ENCODE assay signal across 9 mouse cellular contexts in genomic region chr7:45798931-45799330, GRCm38 (mm10). TPM values are rescaled to one million over a fixed set of nuclear protein-coding genes. Genes with fewer than 3 reads are reported as not detected.
DNase-seq lines count a peak whose midpoint lies in the region; ATAC-seq and TF ChIP-seq lines count a peak whose summit lies in the region.
"Had no signal": no experiment of that assay in that cellular context is flagged by ENCODE, and none has a peak within 500 bp of the region (broad histone marks: within the 10 kb centered on the region; RNA-seq: fewer than 3 reads in every experiment).

No protein-coding gene starts in this region.

- no peaks in the 10 kb centered on the region for H3K9me3 ChIP-seq in heart, embryonic 14.5 days (ENCODE audit: control insufficient read depth, low read length)
- H3K9me3 ChIP-seq in neural tube, embryonic 12.5 days, result no peaks in the 10 kb centered on the region
- H3K9me3 ChIP-seq in limb, embryonic 14.5 days (ENCODE audit: control insufficient read depth, low read length), result no peaks in the 10 kb centered on the region; the same call in 1 of the 2 replicates

- H3K27ac ChIP-seq in heart, embryonic 14.5 days (replicated peaks in 1 of 2; ENCODE audit: control insufficient read depth in 1 of 2, insufficient read depth in 1 of 2, low read depth in 2 of 2, low read length in 2 of 2), result no peak overlapping the region
- H3K27ac ChIP-seq in neural tube, embryonic 12.5 days, result no peak overlapping the region
- no peak overlapping the region for H3K27ac ChIP-seq in limb, embryonic 14.5 days (replicated peaks; ENCODE audit: low read depth, low read length)
- H3K27ac ChIP-seq in thymus, adult 2 months (ENCODE audit: control insufficient read depth, insufficient read depth, low read length), result no peak overlapping the region
- H3K27ac ChIP-seq: macrophage had no signal

- H3K9ac ChIP-seq in heart, embryonic 14.5 days (ENCODE audit: low read length), result 0 out of 2 replicates have a peak overlapping the region, but pooled peaks have one; percentile 63
- 0 out of 2 replicates have a peak overlapping the region, but pooled peaks have one; percentile 59 for H3K9ac ChIP-seq in neural tube, embryonic 12.5 days
- no peak overlapping the region for H3K9ac ChIP-seq in limb, embryonic 14.5 days (ENCODE audit: low read depth, low read length, severe bottlenecking)

- intact Hi-C loops in heart, postnatal 36 days (cut with DNase I), result no loop called here

- 45% methylated on average over 7 of the region's 7 CpGs for WGBS in heart, embryonic 14.5 days
- WGBS in neural tube, embryonic 12.5 days, result 53% methylated on average over 7 of the region's 7 CpGs
- WGBS in limb, embryonic 14.5 days, result 52% methylated on average over 7 of the region's 7 CpGs
- 49% methylated on average over 7 of the region's 7 CpGs for WGBS in thymus, adult 2 months

- H3K36me3 ChIP-seq in heart, embryonic 14.5 days (ENCODE audit: control insufficient read depth, insufficient read depth, low read length), result no peaks in the 10 kb centered on the region
- H3K36me3 ChIP-seq in neural tube, embryonic 12.5 days, result peaks cover 68% of the 10 kb centered on the region
- H3K36me3 ChIP-seq in limb, embryonic 14.5 days (ENCODE audit: control insufficient read depth, insufficient read depth, low read length), result peaks cover 39% of the 10 kb centered on the region
- no peaks in the 10 kb centered on the region for H3K36me3 ChIP-seq in thymus, adult 2 months (ENCODE audit: control insufficient read depth, insufficient read depth, low read length)

- ATAC-seq in heart, embryonic 14.5 days (ENCODE audit: insufficient number of reproducible peaks, insufficient read depth, low FRiP score, low read depth), result no peak
- no peak for ATAC-seq in neural tube, embryonic 12.5 days (ENCODE audit: low FRiP score, low read depth)
- no peak for ATAC-seq in limb, embryonic 14.5 days (ENCODE audit: low FRiP score, low read depth)

- no peak for TF ChIP-seq POLR2A in limb, embryonic 14.5 days (IDR thresholded peaks at IDR 0.05; ENCODE audit: borderline replicate concordance, extremely low read depth, insufficient read depth, insufficient read length)
- no peak for TF ChIP-seq POLR2A in thymus, adult 2 months (IDR thresholded peaks at IDR 0.05; ENCODE audit: control insufficient read depth, extremely low read depth, insufficient read depth, low read length, poor library complexity)

- H3K4me1 ChIP-seq in heart, embryonic 14.5 days (ENCODE audit: control insufficient read depth in 2 of 2, insufficient read depth in 2 of 2, low read length in 2 of 2), result peaks cover 4 to 18% of the 10 kb centered on the region in 2 experiments; a peak in 3 of 4 replicates
- H3K4me1 ChIP-seq in neural tube, embryonic 12.5 days, result peaks cover 21% of the 10 kb centered on the region
- H3K4me1 ChIP-seq in limb, embryonic 14.5 days (ENCODE audit: control insufficient read depth, insufficient read depth, low read length), result peaks cover 22% of the 10 kb centered on the region
- peaks cover 15% of the 10 kb centered on the region for H3K4me1 ChIP-seq in thymus, adult 2 months (replicated peaks; ENCODE audit: control insufficient read depth, insufficient read depth, low read length)

- peak overlapping the region; percentile 83 for H3K4me2 ChIP-seq in heart, embryonic 14.5 days (ENCODE audit: low read length)
- peak overlapping the region; percentile 70 for H3K4me2 ChIP-seq in neural tube, embryonic 12.5 days (replicated peaks)
- peak overlapping the region; percentile 82; the same call in 1 of the 2 replicates for H3K4me2 ChIP-seq in limb, embryonic 14.5 days (replicated peaks; ENCODE audit: low read depth, low read length, severe bottlenecking)

- H3K27me3 ChIP-seq in heart, embryonic 14.5 days (ENCODE audit: control insufficient read depth, insufficient read depth, low read length), result peaks cover 64% of the 10 kb centered on the region
- H3K27me3 ChIP-seq in neural tube, embryonic 12.5 days (replicated peaks), result peaks cover 51% of the 10 kb centered on the region
- peaks cover 23% of the 10 kb centered on the region; the same call in 1 of the 2 replicates for H3K27me3 ChIP-seq in limb, embryonic 14.5 days (ENCODE audit: control insufficient read depth, insufficient read depth, low read length)
- peaks cover 15% of the 10 kb centered on the region; the same call in 1 of the 2 replicates for H3K27me3 ChIP-seq in thymus, adult 2 months (ENCODE audit: control insufficient read depth, insufficient read depth, low read length)

- peak overlapping the region in 1 of 2 experiments; percentile 43; a peak in 2 of 4 replicates for H3K4me3 ChIP-seq in heart, embryonic 14.5 days (ENCODE audit: control insufficient read depth in 1 of 2, insufficient read depth in 1 of 2, low read depth in 1 of 2, low read length in 2 of 2)
- no peak overlapping the region for H3K4me3 ChIP-seq in neural tube, embryonic 12.5 days
- peak overlapping the region; percentile 45 for H3K4me3 ChIP-seq in limb, embryonic 14.5 days (replicated peaks; ENCODE audit: low read length)
- H3K4me3 ChIP-seq in thymus, adult 2 months (ENCODE audit: control insufficient read depth, insufficient read depth, low read length), result no peak overlapping the region

- TF ChIP-seq CTCF in thymus, adult 2 months (IDR thresholded peaks at IDR 0.05; ENCODE audit: borderline replicate concordance, control insufficient read depth, extremely low read depth, insufficient read depth, low read length, poor library complexity), result no peak

- no peak for DNase-seq in heart, postnatal 36 days
- no peak for DNase-seq in neural tube, embryonic 10.5 days (ENCODE audit: extremely low spot score, low spot score)
- DNase-seq in limb, embryonic 14.5 days (ENCODE audit: low spot score), result no peak
- no peak for DNase-seq in frontal cortex, postnatal 25 days (ENCODE audit: low spot score in 2 of 2)
- no peak for DNase-seq in frontal cortex, postnatal 10 days (ENCODE audit: low spot score in 2 of 2)
- DNase-seq in thymus, adult 2 months, result no peak

RNA-seq across cellular contexts. Expression of gene Sult2b1, which starts 14.5 kb away (rescaled TPM):
- 0.30 and 0.81 TPM in 2 replicates for polyA plus RNA-seq in heart, embryonic 14.5 days (2014; fragmentation: Nextera tagmentation; extraction: Ambion mirVana)
- total RNA-seq in heart, postnatal 36 days (2021), result not detected
- 2.1 and 2.4 TPM in 2 replicates for polyA plus RNA-seq in neural tube, embryonic 12.5 days (2016; fragmentation: Nextera tagmentation; extraction: Ambion mirVana)
- 5.3 and 8.9 TPM in 2 replicates for polyA plus RNA-seq in limb, embryonic 14.5 days (2012; rRNA removed)
- 19.0 and 31.7 TPM in 2 replicates for polyA plus RNA-seq in limb, embryonic 14.5 days (2014; fragmentation: Nextera tagmentation; extraction: Ambion mirVana)
- 3.8 and 3.9 TPM in 2 replicates for polyA plus RNA-seq in thymus, adult 2 months (2012; rRNA removed)

RNA-seq across cellular contexts. Expression of gene Lmtk3, which starts 15.4 kb away (rescaled TPM):
- 0.31 and 1.1 TPM in 2 replicates for polyA plus RNA-seq in heart, embryonic 14.5 days (2014; fragmentation: Nextera tagmentation; extraction: Ambion mirVana)
- total RNA-seq in heart, postnatal 36 days (2021), result under 1 TPM; 0.14 TPM
- polyA plus RNA-seq in neural tube, embryonic 12.5 days (2016; fragmentation: Nextera tagmentation; extraction: Ambion mirVana), result 10.9 and 14.1 TPM in 2 replicates
- polyA plus RNA-seq in limb, embryonic 14.5 days (2012; rRNA removed), result 46.2 and 70.5 TPM in 2 replicates
- 1.8 and 2.8 TPM in 2 replicates for polyA plus RNA-seq in limb, embryonic 14.5 days (2014; fragmentation: Nextera tagmentation; extraction: Ambion mirVana)
- 0.84 and 1.2 TPM in 2 replicates for polyA plus RNA-seq in thymus, adult 2 months (2012; rRNA removed)

RNA-seq across cellular contexts. Expression of gene Cyth2, which starts 15.4 kb away (rescaled TPM):
- 88.6 and 89.7 TPM in 2 replicates for polyA plus RNA-seq in heart, embryonic 14.5 days (2014; fragmentation: Nextera tagmentation; extraction: Ambion mirVana)
- 10 to 100 TPM; 67.2 to 73.0 TPM for total RNA-seq in heart, postnatal 36 days (2021)
- 305 and 308 TPM in 2 replicates for polyA plus RNA-seq in neural tube, embryonic 12.5 days (2016; fragmentation: Nextera tagmentation; extraction: Ambion mirVana)
- 100 and 105 TPM in 2 replicates for polyA plus RNA-seq in limb, embryonic 14.5 days (2012; rRNA removed)
- polyA plus RNA-seq in limb, embryonic 14.5 days (2014; fragmentation: Nextera tagmentation; extraction: Ambion mirVana), result 91.7 and 113 TPM in 2 replicates
- polyA plus RNA-seq in thymus, adult 2 months (2012; rRNA removed), result 65.8 and 71.5 TPM in 2 replicates

RNA-seq across cellular contexts. Expression of gene Kcnj14, which starts 25.7 kb away (rescaled TPM):
- 0.26 and 0.78 TPM in 2 replicates for polyA plus RNA-seq in heart, embryonic 14.5 days (2014; fragmentation: Nextera tagmentation; extraction: Ambion mirVana)
- under 1 TPM; 0.67 to 0.98 TPM for total RNA-seq in heart, postnatal 36 days (2021)
- polyA plus RNA-seq in neural tube, embryonic 12.5 days (2016; fragmentation: Nextera tagmentation; extraction: Ambion mirVana), result 0.86 and 0.87 TPM in 2 replicates
- polyA plus RNA-seq in limb, embryonic 14.5 days (2012; rRNA removed), result 1.7 and 3.5 TPM in 2 replicates
- polyA plus RNA-seq in limb, embryonic 14.5 days (2014; fragmentation: Nextera tagmentation; extraction: Ambion mirVana), result 1.1 and 1.4 TPM in 2 replicates
- 0.36 and 1.3 TPM in 2 replicates for polyA plus RNA-seq in thymus, adult 2 months (2012; rRNA removed)
- polyA plus RNA-seq: macrophage had no signal

RNA-seq across cellular contexts. Expression of gene Grwd1, which starts 31.8 kb away (rescaled TPM):
- 33.5 and 36.2 TPM in 2 replicates for polyA plus RNA-seq in heart, embryonic 14.5 days (2014; fragmentation: Nextera tagmentation; extraction: Ambion mirVana)
- total RNA-seq in heart, postnatal 36 days (2021), result 10 to 100 TPM; 11.5 to 11.6 TPM
- polyA plus RNA-seq in neural tube, embryonic 12.5 days (2016; fragmentation: Nextera tagmentation; extraction: Ambion mirVana), result 48.3 and 50.7 TPM in 2 replicates
- polyA plus RNA-seq in limb, embryonic 14.5 days (2012; rRNA removed), result 33.7 and 38.7 TPM in 2 replicates
- 62.4 and 62.9 TPM in 2 replicates for polyA plus RNA-seq in limb, embryonic 14.5 days (2014; fragmentation: Nextera tagmentation; extraction: Ambion mirVana)
- 22.4 and 27.7 TPM in 2 replicates for polyA plus RNA-seq in thymus, adult 2 months (2012; rRNA removed)
